Mouse (Mus musculus): ENCODE results near the gene Timm8b. TPM values are rescaled to one million over a fixed set of nuclear protein-coding genes. Genes with fewer than 3 reads are reported as not detected.

Timm8b gene
- total and polyA plus RNA-seq, 3 experiments: 119 to 244 (median 160) TPM

GRCm38 (mm10) chr9:50565173-50565572, 38.5 kb upstream of the Timm8b start:
- H3K9ac ChIP-seq (ENCODE audit: insufficient read depth, low read depth): no peak overlapping the region
- dilution Hi-C loops (cut with MboI; ENCODE audit: extremely low pct_ligation_motif_present, extremely low pct_unique_long_range_greater_than_20kb, low sequenced_read_pairs) (no loop called here), in situ Hi-C loops (cut with MboI; ENCODE audit: low pct_ligation_motif_present, low pct_unique_long_range_greater_than_20kb, low sequenced_read_pairs) (no loop called here)
- no peaks in the 10 kb centered on the region for H3K4me1 ChIP-seq (ENCODE audit: control insufficient read depth in 1 of 2, insufficient read depth in 2 of 2)
- no peak overlapping the region for H3K27ac ChIP-seq (ENCODE audit: insufficient read depth, low read depth)
- DNase-seq (ENCODE audit: extremely low read depth): no peak
- H3K36me3 ChIP-seq (replicated peaks in 1 of 2; ENCODE audit: control insufficient read depth in 1 of 2, insufficient read depth in 1 of 2, low read length in 1 of 2): no peaks in the 10 kb centered on the region
- H3K9me3 ChIP-seq (replicated peaks; ENCODE audit: low read length): peaks cover 4% of the 10 kb centered on the region
- no peak overlapping the region for H3K4me3 ChIP-seq (replicated peaks in 1 of 3; ENCODE audit: low read depth in 2 of 3, low read length in 2 of 3, poor library complexity in 1 of 3)
- TF ChIP-seq ETS1 (conservative IDR thresholded peaks at IDR 0.05; ENCODE audit: low read depth, low read length): no peak
- no peak for TF ChIP-seq NELFE (IDR thresholded peaks at IDR 0.05; ENCODE audit: low read depth, low read length)
- no peak for TF ChIP-seq RCOR1 (conservative IDR thresholded peaks at IDR 0.05; ENCODE audit: low read depth, low read length)
- no peak for TF ChIP-seq MAX (IDR thresholded peaks at IDR 0.05; ENCODE audit: low read length)
- TF ChIP-seq ELF1 (IDR thresholded peaks at IDR 0.05; ENCODE audit: low read depth, low read length): no peak
- no peak for TF ChIP-seq MXI1 (IDR thresholded peaks at IDR 0.05; ENCODE audit: low read depth, low read length)
- TF ChIP-seq USF1 (IDR thresholded peaks at IDR 0.05; ENCODE audit: low read depth, low read length): no peak
- TF ChIP-seq CHD2 (IDR thresholded peaks at IDR 0.05; ENCODE audit: low read length): no peak
- TF ChIP-seq EP300 (IDR thresholded peaks at IDR 0.05; ENCODE audit: low read length): no peak
- no peak for TF ChIP-seq BHLHE40 (IDR thresholded peaks at IDR 0.05; ENCODE audit: low read depth, low read length)
- H3K4me2 ChIP-seq (ENCODE audit: insufficient read depth, low read depth, poor library complexity, severe bottlenecking): no peak overlapping the region
- no peaks in the 10 kb centered on the region for H3K79me2 ChIP-seq (replicated peaks; ENCODE audit: control insufficient read depth, extremely low read depth, insufficient read depth, poor library complexity, severe bottlenecking)
- peaks cover 2% of the 10 kb centered on the region for H3K27me3 ChIP-seq (replicated peaks)

- Histone ChIP-seq H3K79me2 (replicated peaks; ENCODE audit: control insufficient read depth, extremely low read depth, insufficient read depth, poor library complexity, severe bottlenecking) (no peaks in the 10 kb centered on the region), H3K4me3 (replicated peaks in 1 of 3; ENCODE audit: low read depth in 2 of 3, low read length in 2 of 3, poor library complexity in 1 of 3) (no peak overlapping the region), H3K4me2 (ENCODE audit: insufficient read depth, low read depth, poor library complexity, severe bottlenecking) (no peak overlapping the region), H3K9me3 (replicated peaks; ENCODE audit: low read length) (peaks cover 2% of the 10 kb centered on the region), H3K36me3 (replicated peaks in 1 of 2; ENCODE audit: control insufficient read depth in 1 of 2, insufficient read depth in 1 of 2, low read length in 1 of 2) (no peaks in the 10 kb centered on the region), H3K27me3 (replicated peaks) (no peaks in the 10 kb centered on the region), H3K4me1 (ENCODE audit: control insufficient read depth in 1 of 2, insufficient read depth in 2 of 2) (no peaks in the 10 kb centered on the region), H3K27ac (ENCODE audit: insufficient read depth, low read depth) (no peak overlapping the region), H3K9ac (ENCODE audit: insufficient read depth, low read depth) (no peak overlapping the region)
- dilution Hi-C loops (cut with MboI; ENCODE audit: extremely low pct_ligation_motif_present, extremely low pct_unique_long_range_greater_than_20kb, low sequenced_read_pairs): no loop called here
- in situ Hi-C loops (cut with MboI; ENCODE audit: low pct_ligation_motif_present, low pct_unique_long_range_greater_than_20kb, low sequenced_read_pairs): no loop called here
- TF ChIP-seq ZNF384 (IDR thresholded peaks at IDR 0.05; ENCODE audit: low read depth, low read length): no peak
- no peak for TF ChIP-seq ETS1 (conservative IDR thresholded peaks at IDR 0.05; ENCODE audit: low read depth, low read length)
- TF ChIP-seq BHLHE40 (IDR thresholded peaks at IDR 0.05; ENCODE audit: low read depth, low read length): no peak
- no peak for TF ChIP-seq MXI1 (IDR thresholded peaks at IDR 0.05; ENCODE audit: low read depth, low read length)
- no peak for TF ChIP-seq NELFE (IDR thresholded peaks at IDR 0.05; ENCODE audit: low read depth, low read length)
- no peak for TF ChIP-seq TBP (conservative IDR thresholded peaks at IDR 0.05; ENCODE audit: low read depth, low read length)
- no peak for TF ChIP-seq MAFK (IDR thresholded peaks at IDR 0.05; ENCODE audit: insufficient replicate concordance, low read length)
- no peak for TF ChIP-seq CTCF (conservative IDR thresholded peaks at IDR 0.05 in 1 of 2, IDR thresholded peaks at IDR 0.05 in 1 of 2; ENCODE audit: low read depth in 2 of 2, low read length in 2 of 2)
- no peak for DNase-seq (ENCODE audit: extremely low read depth)
Observed at GRCm38 (mm10) chr9:50565940-50566339, 37.8 kb upstream of the Timm8b start.

- Histone ChIP-seq H3K79me2 (replicated peaks; ENCODE audit: control insufficient read depth, extremely low read depth, insufficient read depth, poor library complexity, severe bottlenecking) (no peaks in the 10 kb centered on the region), H3K27me3 (replicated peaks) (no peaks in the 10 kb centered on the region), H3K36me3 (replicated peaks in 1 of 2; ENCODE audit: control insufficient read depth in 1 of 2, insufficient read depth in 1 of 2, low read length in 1 of 2) (no peaks in the 10 kb centered on the region), H3K9me3 (replicated peaks; ENCODE audit: low read length) (no peaks in the 10 kb centered on the region), H3K27ac (ENCODE audit: insufficient read depth, low read depth) (no peak overlapping the region), H3K4me3 (replicated peaks in 1 of 3; ENCODE audit: low read depth in 2 of 3, low read length in 2 of 3, poor library complexity in 1 of 3) (no peak overlapping the region), H3K4me2 (ENCODE audit: insufficient read depth, low read depth, poor library complexity, severe bottlenecking) (no peak overlapping the region), H3K9ac (ENCODE audit: insufficient read depth, low read depth) (no peak overlapping the region), H3K4me1 (ENCODE audit: control insufficient read depth in 1 of 2, insufficient read depth in 2 of 2) (no peaks in the 10 kb centered on the region)
- dilution Hi-C loops (cut with MboI; ENCODE audit: extremely low pct_ligation_motif_present, extremely low pct_unique_long_range_greater_than_20kb, low sequenced_read_pairs) (no loop called here), in situ Hi-C loops (cut with MboI; ENCODE audit: low pct_ligation_motif_present, low pct_unique_long_range_greater_than_20kb, low sequenced_read_pairs) (no loop called here)
- no peak for DNase-seq (ENCODE audit: extremely low read depth)
- TF ChIP-seq MAX (IDR thresholded peaks at IDR 0.05; ENCODE audit: low read length): no peak
- no peak for TF ChIP-seq ELF1 (IDR thresholded peaks at IDR 0.05; ENCODE audit: low read depth, low read length)
- no peak for TF ChIP-seq POLR2A (IDR thresholded peaks at IDR 0.05; ENCODE audit: low read depth, low read length)
- no peak for TF ChIP-seq KAT2A (IDR thresholded peaks at IDR 0.05; ENCODE audit: insufficient replicate concordance, low read length)
- no peak for TF ChIP-seq BHLHE40 (IDR thresholded peaks at IDR 0.05; ENCODE audit: low read depth, low read length)
- TF ChIP-seq SMC3 (IDR thresholded peaks at IDR 0.05; ENCODE audit: low read depth, low read length): no peak
- TF ChIP-seq CHD1 (IDR thresholded peaks at IDR 0.05; ENCODE audit: low read depth, low read length): no peak
- TF ChIP-seq RCOR1 (conservative IDR thresholded peaks at IDR 0.05; ENCODE audit: low read depth, low read length): no peak
- TF ChIP-seq IRF4 (IDR thresholded peaks at IDR 0.05; ENCODE audit: low read depth, low read length): no peak
- no peak for TF ChIP-seq TCF12 (IDR thresholded peaks at IDR 0.05; ENCODE audit: low read depth, low read length)
- no peak for TF ChIP-seq ZKSCAN1 (IDR thresholded peaks at IDR 0.05; ENCODE audit: borderline replicate concordance, low read depth, low read length)
- TF ChIP-seq GABPA (IDR thresholded peaks at IDR 0.05; ENCODE audit: insufficient replicate concordance, low read depth, low read length): no peak
- TF ChIP-seq PAX5 (IDR thresholded peaks at IDR 0.05; ENCODE audit: low read length): no peak
- TF ChIP-seq NELFE (IDR thresholded peaks at IDR 0.05; ENCODE audit: low read depth, low read length): no peak
- TF ChIP-seq USF1 (IDR thresholded peaks at IDR 0.05; ENCODE audit: low read depth, low read length): no peak
- no peak for TF ChIP-seq MXI1 (IDR thresholded peaks at IDR 0.05; ENCODE audit: low read depth, low read length)
- no peak for TF ChIP-seq ZNF384 (IDR thresholded peaks at IDR 0.05; ENCODE audit: low read depth, low read length)
- TF ChIP-seq ZC3H11A (IDR thresholded peaks at IDR 0.05; ENCODE audit: low read depth, low read length): no peak
- no peak for TF ChIP-seq RAD21 (IDR thresholded peaks at IDR 0.05; ENCODE audit: low read depth, low read length)
- TF ChIP-seq HCFC1 (IDR thresholded peaks at IDR 0.05; ENCODE audit: low read depth, low read length): no peak
Observed at GRCm38 (mm10) chr9:50567372-50567771, 36.3 kb upstream of the Timm8b start.
